Mouse (Mus musculus): ENCODE measurements at regions not wholly inside any gene's neighbourhood (a gene's known extent, or its start where the extent isn't known, plus 50 kb on each side); places are given as distances from the start of the nearest gene placed in this dataset.

DNA sequence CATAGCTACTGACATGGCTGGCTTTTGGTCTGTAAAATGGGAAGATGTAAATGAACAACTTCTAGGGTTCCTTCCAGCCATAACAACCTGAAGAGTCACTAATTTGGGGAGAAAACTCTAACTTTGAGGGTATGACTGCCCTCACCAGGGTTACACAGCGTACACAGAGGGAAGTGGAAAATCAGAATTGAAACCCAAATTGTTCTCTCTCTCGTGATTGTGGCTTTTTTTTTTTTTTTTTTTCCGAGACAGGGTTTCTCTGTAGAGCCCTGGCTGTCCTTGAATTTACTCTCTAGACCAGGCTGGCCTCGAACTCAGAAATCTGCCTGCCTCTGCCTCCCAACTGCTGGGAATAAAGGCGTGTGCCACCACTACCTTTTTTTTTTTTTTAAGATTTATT lies 80.4 kb upstream of the Pmfbp1 start:
- DNase-seq (ENCODE audit: low spot score in 2 of 2), result no peak

DNA sequence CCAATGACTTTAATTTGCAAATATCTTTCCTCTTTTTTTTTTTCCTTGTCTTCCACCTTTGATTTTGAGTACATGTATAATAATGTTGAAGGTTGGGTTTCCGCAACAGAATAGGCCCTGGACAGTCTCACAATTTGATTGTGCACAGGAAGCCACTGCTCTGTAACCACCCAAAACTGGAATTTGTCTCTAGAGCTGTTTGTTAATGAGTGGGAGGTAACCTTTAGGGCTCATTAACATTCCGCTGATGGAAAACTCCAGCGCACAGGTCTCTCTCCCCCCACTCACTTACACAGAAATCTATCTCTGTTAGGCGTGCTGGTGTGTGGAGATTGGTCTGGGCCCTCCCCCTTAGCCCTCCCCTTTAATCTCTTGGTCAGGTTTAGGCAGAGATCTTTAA lies 78.5 kb upstream of the Pmfbp1 start:
- no peak for DNase-seq (ENCODE audit: low spot score in 2 of 2)

DNA sequence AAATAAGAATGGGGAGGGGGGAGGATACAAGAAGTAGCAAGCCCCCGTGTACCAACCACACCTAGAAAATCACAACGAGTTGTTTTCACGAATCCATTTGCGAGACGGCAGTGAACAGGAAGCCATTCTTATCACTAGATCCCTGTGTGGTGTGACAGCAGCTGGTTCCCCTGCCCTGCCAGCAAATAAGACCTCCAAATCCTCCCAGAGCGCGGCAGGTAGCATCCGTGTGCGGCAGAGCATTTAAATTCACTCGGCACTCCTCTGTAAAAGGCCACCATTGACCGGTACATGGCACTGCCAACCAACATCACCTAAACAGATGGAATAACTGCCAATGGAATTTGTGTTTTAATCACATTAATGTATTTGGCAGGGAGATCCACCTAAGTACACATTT lies 77.9 kb upstream of the Pmfbp1 start:
- no peak for DNase-seq (ENCODE audit: low spot score in 2 of 2)

DNA sequence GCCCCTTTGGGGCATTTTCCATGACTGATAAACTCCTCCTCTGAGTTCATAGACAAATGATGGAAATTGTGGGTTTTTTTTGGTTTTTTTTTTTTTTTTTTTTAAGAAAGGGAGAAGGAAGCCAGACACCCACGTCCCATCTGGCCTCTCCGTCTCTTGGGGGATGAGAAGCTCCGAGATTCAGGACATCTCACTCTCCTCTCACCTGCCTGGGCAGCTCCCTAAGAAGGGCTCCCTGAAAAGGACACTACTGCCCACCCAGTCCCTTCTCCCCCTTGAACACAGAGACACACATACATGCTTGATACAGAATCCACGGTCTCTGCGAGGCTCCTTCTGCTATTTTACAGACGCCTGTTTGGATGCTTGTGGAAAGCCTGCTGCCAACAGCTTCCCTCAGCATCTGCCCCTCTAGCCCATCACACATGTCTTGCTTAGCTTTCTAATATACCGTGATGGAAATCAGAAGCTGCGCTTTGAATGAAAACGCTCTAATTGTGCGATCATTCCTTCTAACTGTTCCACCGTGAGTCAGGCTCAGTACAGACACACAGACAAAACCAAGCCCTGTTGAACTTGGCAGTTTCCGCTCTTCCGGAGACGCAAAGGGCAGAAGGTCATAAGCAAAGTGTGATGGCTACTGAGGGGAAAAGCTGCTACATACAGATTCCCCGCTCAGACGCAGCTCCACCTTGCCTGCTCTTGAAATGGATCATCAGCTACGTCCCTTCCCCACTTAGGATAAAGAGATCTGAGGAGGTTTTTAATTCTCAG lies 77.3 kb upstream of the Pmfbp1 start:
- no peak for DNase-seq (ENCODE audit: low spot score in 2 of 2)

DNA sequence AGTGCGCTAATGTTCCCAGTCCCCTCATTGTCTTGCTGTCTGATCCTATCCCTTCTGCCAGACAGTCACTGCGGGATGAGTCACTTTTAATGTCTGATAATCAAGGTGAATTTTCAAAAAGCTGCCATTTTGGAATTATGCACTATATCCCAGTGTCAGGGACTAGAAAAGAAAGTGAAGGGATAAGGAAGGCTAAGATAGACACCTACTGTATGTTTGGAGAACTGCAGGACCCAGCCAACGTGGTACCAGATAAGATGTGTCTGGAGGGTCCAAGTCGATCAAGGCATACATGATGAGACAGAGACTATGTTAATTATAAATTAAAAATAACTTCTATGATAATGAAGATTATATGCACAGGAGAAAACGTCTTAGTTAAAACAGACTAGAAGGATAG lies 76.6 kb upstream of the Pmfbp1 start:
- DNase-seq (ENCODE audit: low spot score in 2 of 2), result no peak

DNA sequence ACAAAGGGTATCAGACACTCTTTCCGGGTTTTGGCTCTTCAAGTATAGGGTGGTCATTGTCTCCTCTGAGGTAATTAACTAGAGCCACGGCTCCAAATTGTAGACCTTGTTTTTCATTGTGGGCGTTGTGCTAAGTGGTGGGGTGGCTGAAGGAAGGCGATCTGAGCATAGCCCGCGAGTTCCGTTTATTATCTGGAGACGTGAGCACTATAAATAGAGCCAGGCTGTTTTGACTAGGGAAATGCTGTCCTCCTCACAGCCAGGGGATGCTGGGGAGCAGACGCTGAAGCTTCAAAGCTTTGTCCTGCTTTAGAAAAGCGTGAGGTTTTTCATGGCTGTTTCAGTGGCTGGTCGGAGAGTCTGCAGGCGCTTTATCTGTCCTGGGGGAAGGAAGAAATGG lies 75.9 kb upstream of the Pmfbp1 start:
- no peak for DNase-seq (ENCODE audit: low spot score in 2 of 2)

DNA sequence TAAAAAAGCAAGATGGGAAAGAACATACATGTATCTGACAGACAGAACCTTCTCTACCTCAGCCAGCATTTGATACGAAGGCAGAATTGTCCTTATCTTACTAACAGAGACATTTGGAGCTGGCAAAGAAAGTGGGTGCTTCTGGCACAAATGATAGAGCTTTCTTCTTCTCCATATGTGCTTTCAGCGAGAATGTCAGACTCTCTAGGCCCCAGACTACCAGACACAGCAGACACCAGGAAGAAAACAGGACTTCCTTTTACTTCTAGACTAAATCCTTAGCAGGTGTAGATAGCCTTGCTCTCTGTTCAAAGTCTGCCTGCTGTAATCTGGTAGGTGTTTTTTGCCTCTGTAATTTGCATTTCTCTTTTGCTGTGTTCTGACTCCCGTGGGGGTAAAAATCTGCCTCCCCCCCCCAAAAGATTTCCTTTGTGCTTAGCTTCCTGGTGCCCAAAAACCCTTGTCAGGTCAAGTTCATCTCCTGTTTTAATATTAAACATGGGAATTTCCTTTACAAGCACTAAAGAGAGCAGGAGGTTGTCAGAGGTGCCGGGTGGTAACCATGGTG lies 74.7 kb upstream of the Pmfbp1 start:
- no peak for DNase-seq (ENCODE audit: low spot score in 2 of 2)

DNA sequence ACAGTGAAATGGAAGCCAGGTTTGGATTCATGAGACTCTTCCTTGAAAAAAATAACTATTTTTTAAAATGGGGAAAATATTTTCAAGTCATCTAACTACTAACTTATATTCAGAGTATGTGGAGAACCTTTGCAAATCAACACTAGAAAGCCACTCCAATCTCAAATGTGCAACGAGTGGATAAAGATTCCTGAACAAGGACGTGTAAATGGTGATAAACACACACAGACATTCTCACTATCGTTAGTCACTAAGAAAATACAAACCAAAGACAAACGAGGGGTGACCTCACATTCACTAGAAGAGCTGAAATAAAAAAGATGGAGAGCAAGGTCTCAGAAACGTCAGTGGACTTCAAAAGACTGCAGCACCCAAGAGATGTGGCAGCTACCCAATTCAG lies 69.8 kb upstream of the Pmfbp1 start:
- DNase-seq (ENCODE audit: low spot score in 2 of 2), result no peak

DNA sequence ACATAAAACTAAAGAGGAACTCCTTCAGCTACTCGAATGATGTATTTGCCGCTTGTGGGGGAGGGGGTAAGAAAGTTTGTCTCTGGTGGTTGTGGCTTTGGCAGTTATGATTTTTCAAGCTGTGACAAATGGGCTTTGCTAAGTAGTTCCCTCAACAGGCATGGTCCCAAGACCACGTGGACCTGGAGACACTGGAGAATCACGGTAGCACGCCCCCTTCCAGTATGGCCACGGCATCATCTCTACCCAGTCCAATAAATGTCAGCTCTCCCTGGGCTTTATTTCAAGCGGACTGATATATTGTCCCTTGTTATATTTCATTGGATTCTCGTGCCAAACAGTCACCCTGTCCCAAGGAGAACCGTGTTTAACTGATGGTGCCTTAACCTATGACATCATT lies 65.3 kb upstream of the Pmfbp1 start:
- no peak for DNase-seq (ENCODE audit: low spot score in 2 of 2)

DNA sequence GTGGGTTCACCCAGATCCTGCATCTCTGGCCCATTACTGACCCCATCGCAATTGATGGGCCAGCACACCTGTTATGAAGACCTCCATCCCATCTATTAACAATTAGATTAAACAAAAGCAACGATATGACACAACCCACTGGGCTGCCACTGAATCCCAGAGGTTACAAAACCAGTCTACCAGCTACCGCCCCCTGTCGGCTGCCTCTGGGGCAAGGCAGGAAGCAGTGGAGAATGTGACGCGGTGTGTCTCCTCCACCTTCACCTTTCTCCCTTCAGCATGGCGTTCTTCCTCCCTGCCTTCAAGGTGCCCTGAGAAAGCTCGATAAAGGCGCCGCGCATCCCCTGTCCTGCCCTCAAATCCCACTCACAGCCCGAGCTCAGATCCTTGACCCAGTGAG lies 59.3 kb upstream of the Pmfbp1 start:
- no peak for DNase-seq (ENCODE audit: low spot score in 2 of 2)

DNA sequence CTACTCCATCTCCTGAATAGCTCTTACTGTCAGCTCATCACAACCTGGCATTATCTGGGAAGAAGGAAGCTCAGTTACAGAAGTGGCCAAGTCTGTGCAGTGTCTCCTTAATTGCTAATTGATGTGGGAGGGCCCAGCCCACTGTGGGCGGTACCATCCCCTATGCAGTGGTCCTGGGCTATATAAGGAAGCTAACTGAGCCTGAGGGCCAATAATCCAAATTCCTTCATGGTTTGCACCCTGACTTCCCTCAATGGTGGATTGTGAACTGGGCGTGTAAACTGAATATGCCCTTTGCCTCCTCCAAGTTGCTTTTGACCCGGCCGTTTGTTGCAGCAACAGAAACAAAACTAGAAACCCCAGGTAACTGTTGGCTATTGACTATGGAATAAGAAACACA lies 57.8 kb upstream of the Pmfbp1 start:
- DNase-seq (ENCODE audit: low spot score in 2 of 2), result no peak

DNA sequence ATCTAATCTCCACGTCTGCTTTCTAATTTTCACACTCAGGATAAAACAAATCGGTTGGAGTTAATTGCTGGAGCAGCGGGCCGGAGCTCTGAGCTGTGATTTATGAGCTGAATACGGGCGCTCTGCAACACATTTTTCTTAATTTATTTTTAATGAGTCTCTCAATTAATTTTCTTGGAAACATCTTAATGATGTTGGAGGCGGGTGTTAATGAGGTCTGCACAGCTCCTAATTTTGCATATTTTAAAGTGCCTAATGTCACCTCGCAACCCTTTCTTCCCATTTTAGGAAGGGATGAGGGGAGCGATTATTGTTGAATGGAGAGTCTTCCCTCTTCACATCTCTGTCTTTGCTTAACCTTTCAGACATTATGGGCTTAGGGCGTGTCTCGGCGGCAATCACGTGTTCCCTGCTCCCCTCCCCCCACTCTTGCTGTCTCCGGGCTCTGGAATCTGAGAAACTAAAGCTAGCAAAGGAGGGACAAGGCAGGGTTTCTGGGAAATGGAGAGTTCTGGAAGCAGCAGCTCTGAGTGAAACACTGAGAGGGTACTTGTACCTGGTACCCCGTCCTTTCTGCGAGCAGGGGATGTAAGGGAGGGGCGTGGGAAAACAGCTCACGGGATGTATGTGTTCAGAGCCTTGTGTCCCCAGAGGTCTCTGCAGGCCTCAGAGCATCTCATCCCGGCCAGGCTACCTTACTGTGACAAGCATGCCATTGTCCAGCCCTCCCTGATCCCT lies 56.8 kb upstream of the Pmfbp1 start:
- no peak for DNase-seq (ENCODE audit: low spot score in 2 of 2)

DNA sequence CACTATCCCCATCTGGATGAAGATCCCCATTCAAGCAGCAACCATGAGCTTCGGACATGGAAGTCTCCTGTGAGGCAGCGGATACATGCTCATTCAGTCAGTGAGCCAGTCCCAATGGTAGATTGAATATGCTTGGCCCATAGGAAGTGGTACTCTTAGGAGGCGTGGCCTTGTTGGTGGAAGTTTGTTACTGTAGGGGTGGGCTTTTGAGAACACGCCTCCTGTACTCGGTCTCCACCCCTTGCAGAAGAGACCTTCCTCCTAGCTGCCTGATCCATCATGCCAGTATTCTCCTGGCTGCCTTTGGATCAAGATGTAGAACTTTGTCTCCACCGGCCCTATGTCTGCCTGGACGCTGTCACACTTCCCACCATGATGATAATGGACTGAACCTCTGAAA lies 55.3 kb upstream of the Pmfbp1 start:
- DNase-seq (ENCODE audit: low spot score in 2 of 2), result no peak

Data from urinary bladder, adult 18-20 months (tissue).